Mouse (Mus musculus) G1E (cell line): ENCODE measurements around the gene Tial1. TPM values are rescaled to one million over a fixed set of nuclear protein-coding genes. Genes with fewer than 3 reads are reported as not detected.

Experiments
- ATAC-seq: 2 replicates; pipeline ENCODE4 v1.8.0; 2016; ENCODE audit warnings: mild to moderate bottlenecking; ENCODE audit not compliant: insufficient number of reproducible peaks, poor library complexity, low FRiP score, severe bottlenecking; ENCODE audit errors: extremely low read depth
- DNase-seq: peaks from one replicate; pipeline ENCODE4 v3.0.0; 2012; ENCODE audit warnings: low spot score
- H3K27me3 ChIP-seq: 2 replicates; pipeline ENCODE4 v1.6.1; 2012; ENCODE audit warnings: mild to moderate bottlenecking, low read length, inconsistent platforms; ENCODE audit not compliant: insufficient read depth
- H3K36me3 ChIP-seq: replicated peaks from 2 replicates; pipeline ENCODE3; 2012; ENCODE audit warnings: mild to moderate bottlenecking, inconsistent platforms
- H3K4me1 ChIP-seq: 2 replicates; pipeline ENCODE4 v1.6.1; 2012; ENCODE audit warnings: low read depth, low read length, inconsistent platforms, mixed read lengths; ENCODE audit not compliant: insufficient read depth
- H3K4me3 ChIP-seq: 2 replicates; pipeline ENCODE4 v1.5.1; 2012; ENCODE audit warnings: low read depth, mild to moderate bottlenecking, inconsistent platforms, low read length, moderate library complexity, mixed read lengths
- H3K9me3 ChIP-seq: replicated peaks from 2 replicates; pipeline ENCODE4 v1.6.1; 2012; ENCODE audit warnings: inconsistent platforms
- CTCF ChIP-seq: IDR thresholded peaks from 2 replicates; pipeline ENCODE4 v1.5.1; 2012; ENCODE audit warnings: low read depth, low read length, inconsistent platforms, mixed read lengths
- GATA1 ChIP-seq: IDR thresholded peaks from 2 replicates; pipeline ENCODE4 v1.6.1; 2012; ENCODE audit warnings: borderline replicate concordance, low read length, inconsistent platforms, mixed read lengths
- GATA2 ChIP-seq: IDR thresholded peaks from 2 replicates; pipeline ENCODE4 v1.6.1; 2012; ENCODE audit warnings: low read depth, low read length, inconsistent platforms, borderline replicate concordance
- POLR2AphosphoS5 ChIP-seq: IDR thresholded peaks from 2 replicates; pipeline ENCODE4 v1.6.1; 2012; ENCODE audit warnings: low read depth, low read length, inconsistent platforms; ENCODE audit not compliant: insufficient replicate concordance
- TAL1 ChIP-seq: conservative IDR thresholded peaks from 2 replicates; pipeline ENCODE4 v1.6.1; 2012; ENCODE audit warnings: low read depth, low read length, inconsistent platforms, mixed read lengths
- polyA plus RNA-seq: library from polyadenylated mRNA; stranded (reverse); fragments of >175 nt; gene quantifications from 2 replicates; pipeline ENCODE4 v1.2.3, GENCODE M21; 2012
- total RNA-seq, 2 experiments: library from RNA; stranded (forward) in 1 of 2; stranded (reverse) in 1 of 2; fragments of 200-1000 nt in 1 of 2; fragments of >200 nt in 1 of 2; fragmentation: Nextera tagmentation in 1 of 2; gene quantifications; 2 replicates each; pipeline ENCODE4 v1.2.3; 2014 to 2017

Gene Tial1
- total and polyA plus RNA-seq, 3 experiments: 59.7 to 139 (median 70.7) TPM

GRCm38 (mm10) chr7:128410708-128411413, 50.7 kb downstream of the Tial1 start:
- Histone ChIP-seq H3K9me3 (no peaks in the 10 kb centered on the region), H3K4me1 (peaks cover 80% of the 10 kb centered on the region), H3K27me3 (no peaks in the 10 kb centered on the region), H3K36me3 (peaks cover 81% of the 10 kb centered on the region), H3K4me3 (no peak overlapping the region)
- ATAC-seq (no peak), DNase-seq (no peak)
- TF ChIP-seq GATA2 (no peak), POLR2AphosphoS5 (no peak), GATA1 (no peak), CTCF (no peak), TAL1 (no peak)

- Histone ChIP-seq H3K9me3 (no peaks in the 10 kb centered on the region), H3K27me3 (no peaks in the 10 kb centered on the region), H3K4me1 (peaks cover 79% of the 10 kb centered on the region), H3K4me3 (no peak overlapping the region), H3K36me3 (peaks cover 82% of the 10 kb centered on the region)
- TF ChIP-seq TAL1 (no peak), GATA2 (no peak)
- ATAC-seq (no peak), DNase-seq (no peak)
Observed at GRCm38 (mm10) chr7:128408265-128408664, 53.3 kb downstream of the Tial1 start.

- peak overlapping the region; percentile 47; the same call in 1 of the 2 replicates for H3K4me3 ChIP-seq
- peaks cover 11% of the 10 kb centered on the region for H3K9me3 ChIP-seq
- peaks cover 81% of the 10 kb centered on the region for H3K4me1 ChIP-seq
- peak; percentile 67 for ATAC-seq
- DNase-seq: no peak
- H3K36me3 ChIP-seq: peaks cover 86% of the 10 kb centered on the region
- no peaks in the 10 kb centered on the region for H3K27me3 ChIP-seq
- TF ChIP-seq CTCF (no peak), POLR2AphosphoS5 (no peak), TAL1 (peak; percentile 67), GATA1 (no peak), GATA2 (no peak)
Observed at GRCm38 (mm10) chr7:128403988-128404387, 57.5 kb downstream of the Tial1 start.

- H3K27me3 ChIP-seq: no peaks in the 10 kb centered on the region
- TF ChIP-seq GATA1 (no peak), TAL1 (no peak), POLR2AphosphoS5 (no peak), CTCF (no peak), GATA2 (no peak)
- no peak for ATAC-seq
- H3K4me1 ChIP-seq: peaks cover 85% of the 10 kb centered on the region
- DNase-seq: no peak
- H3K4me3 ChIP-seq: peak overlapping the region; percentile 47; the same call in 1 of the 2 replicates
- H3K36me3 ChIP-seq: peaks cover 86% of the 10 kb centered on the region
- H3K9me3 ChIP-seq: peaks cover 11% of the 10 kb centered on the region
Observed at GRCm38 (mm10) chr7:128403586-128403985, 57.9 kb downstream of the Tial1 start.

- TF ChIP-seq TAL1 (no peak), GATA1 (no peak), POLR2AphosphoS5 (no peak), CTCF (no peak), GATA2 (no peak)
- H3K4me3 ChIP-seq: no peak overlapping the region
- H3K9me3 ChIP-seq: peaks cover 11% of the 10 kb centered on the region
- no peaks in the 10 kb centered on the region for H3K27me3 ChIP-seq
- DNase-seq: no peak
- H3K36me3 ChIP-seq: peaks cover 86% of the 10 kb centered on the region
- ATAC-seq: no peak
- peaks cover 87% of the 10 kb centered on the region for H3K4me1 ChIP-seq
Observed at GRCm38 (mm10) chr7:128403128-128403527, 58.4 kb downstream of the Tial1 start.

GRCm38 (mm10) chr7:128402577-128402976, 58.9 kb downstream of the Tial1 start:
- no peak for DNase-seq
- no peaks in the 10 kb centered on the region for H3K27me3 ChIP-seq
- peaks cover 11% of the 10 kb centered on the region for H3K9me3 ChIP-seq
- peaks cover 88% of the 10 kb centered on the region for H3K36me3 ChIP-seq
- H3K4me1 ChIP-seq: peaks cover 90% of the 10 kb centered on the region
- ATAC-seq: no peak
- TF ChIP-seq CTCF: no peak
- no peak for TF ChIP-seq TAL1
- TF ChIP-seq GATA2: no peak
- TF ChIP-seq GATA1: no peak
- no peak for TF ChIP-seq POLR2AphosphoS5
- H3K4me3 ChIP-seq: no peak overlapping the region; the same call in 1 of the 2 replicates

GRCm38 (mm10) chr7:128398664-128399063, 62.9 kb downstream of the Tial1 start:
- DNase-seq (peak; percentile 68), ATAC-seq (peak; percentile 92)
- peaks cover 83% of the 10 kb centered on the region for H3K36me3 ChIP-seq
- peak overlapping the region; percentile 54; the same call in 1 of the 2 replicates for H3K4me3 ChIP-seq
- no peaks in the 10 kb centered on the region for H3K27me3 ChIP-seq
- TF ChIP-seq GATA1: no peak
- no peak for TF ChIP-seq GATA2
- peak; percentile 96 for TF ChIP-seq TAL1
- no peak for TF ChIP-seq CTCF
- no peak for TF ChIP-seq POLR2AphosphoS5
- peaks cover 11% of the 10 kb centered on the region for H3K9me3 ChIP-seq
- H3K4me1 ChIP-seq: peaks cover 82% of the 10 kb centered on the region
